Mouse (Mus musculus): ENCODE measurements at regions not wholly inside any gene's neighbourhood (a gene's known extent, or its start where the extent isn't known, plus 50 kb on each side); places are given as distances from the start of the nearest gene placed in this dataset.

DNA sequence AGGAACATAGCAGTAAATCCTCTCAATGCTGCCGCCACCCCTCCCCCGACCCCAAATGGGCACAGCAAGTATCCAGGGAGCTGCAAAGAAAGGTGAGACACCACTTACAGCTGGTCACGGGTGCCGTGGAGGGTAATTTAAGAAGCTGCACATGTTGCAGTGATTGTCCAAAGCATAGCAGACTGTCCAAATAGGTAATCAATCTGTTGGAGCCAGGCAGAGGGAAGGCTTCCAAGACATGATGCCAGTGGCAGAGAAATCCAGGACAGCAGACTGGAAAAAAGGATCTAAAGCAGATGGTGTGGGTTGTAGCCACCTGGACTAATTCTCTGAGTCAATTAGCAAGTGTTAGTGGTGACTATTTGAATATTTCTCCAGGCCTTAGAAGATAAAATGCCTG lies 506.6 kb downstream of the Basp1 start:
- TF ChIP-seq POLR2A (IDR thresholded peaks at IDR 0.05; ENCODE audit: insufficient read depth, low read depth, low read length) (no peak), CTCF (IDR thresholded peaks at IDR 0.05) (no peak)
